ENCODE assay signal across 13 mouse cellular contexts in the genomic region with DNA sequence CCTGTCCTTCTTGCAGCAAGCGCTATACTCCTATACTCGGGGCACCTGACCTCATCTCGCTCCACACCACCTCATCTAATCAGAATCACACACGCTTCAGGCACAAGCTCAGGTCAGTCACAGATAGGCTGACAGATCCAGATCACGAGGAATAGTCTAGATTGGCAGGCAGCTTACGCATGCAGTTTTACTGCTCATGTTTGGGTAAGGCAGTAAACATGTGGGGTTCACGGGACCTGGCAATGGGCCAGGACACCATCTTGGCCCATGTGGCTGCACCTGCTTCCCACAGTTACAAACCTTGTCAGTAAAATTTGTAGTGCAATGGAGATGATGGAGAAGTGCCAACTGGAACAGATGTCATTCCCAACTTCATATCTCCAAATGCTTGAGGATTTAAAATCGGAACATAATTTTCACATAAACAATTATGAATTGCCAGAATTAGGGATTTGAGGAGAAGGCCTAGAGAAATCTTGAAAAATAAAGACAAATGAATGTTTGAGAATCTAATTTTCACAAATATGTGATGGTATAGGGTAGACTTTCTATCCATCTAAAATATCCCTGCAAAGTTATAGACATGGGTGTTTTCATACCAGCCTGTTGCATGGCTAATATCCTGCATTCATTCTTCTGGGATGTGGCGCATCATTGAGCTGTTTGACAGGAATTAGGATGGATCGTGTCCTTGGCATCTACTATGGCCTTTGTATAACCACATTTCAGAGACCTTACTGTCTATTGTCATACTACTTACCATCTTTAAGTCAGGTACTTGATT.
DNase-seq lines count a peak whose midpoint lies in the region; TF ChIP-seq lines count a peak whose summit lies in the region.
"Had no signal": no experiment of that assay in that cellular context is flagged by ENCODE, and none has a peak within 500 bp of the region (broad histone marks: within the 10 kb centered on the region; RNA-seq: fewer than 3 reads in every experiment).

No protein-coding gene starts in this region.

- no peaks in the 10 kb centered on the region for H3K9me3 ChIP-seq in CH12.LX (replicated peaks; ENCODE audit: low read length)

- in situ Hi-C loops in CH12.LX (cut with MboI; ENCODE audit: low pct_ligation_motif_present, low pct_unique_long_range_greater_than_20kb, low sequenced_read_pairs): no loop called here

- H3K4me3 ChIP-seq in CH12.LX (replicated peaks in 1 of 3; ENCODE audit: low read depth in 2 of 3, low read length in 2 of 3, poor library complexity in 1 of 3): no peak overlapping the region
- H3K4me3 ChIP-seq: neural tube, embryonic 12.5 days had no signal

- H3K9ac ChIP-seq in CH12.LX (ENCODE audit: insufficient read depth, low read depth): no peak overlapping the region
- H3K9ac ChIP-seq: lung, embryonic 14.5 days; neural tube, embryonic 12.5 days had no signal

- no peak for TF ChIP-seq POLR2A in CH12.LX (IDR thresholded peaks at IDR 0.05; ENCODE audit: low read depth, low read length)
- no peak for TF ChIP-seq POLR2A in brain, embryonic 14.5 days (IDR thresholded peaks at IDR 0.05; ENCODE audit: borderline replicate concordance, extremely low read depth, insufficient read depth, insufficient read length, poor library complexity, severe bottlenecking)

- no peak for TF ChIP-seq CTCF in CH12.LX (conservative IDR thresholded peaks at IDR 0.05 in 1 of 2, IDR thresholded peaks at IDR 0.05 in 1 of 2; ENCODE audit: low read depth in 2 of 2, low read length in 2 of 2)
- no peak for TF ChIP-seq CTCF in brain, embryonic 14.5 days (IDR thresholded peaks at IDR 0.05; ENCODE audit: borderline replicate concordance, extremely low read depth, insufficient read depth, insufficient read length)

- H3K79me2 ChIP-seq in CH12.LX (replicated peaks; ENCODE audit: control insufficient read depth, extremely low read depth, insufficient read depth, poor library complexity, severe bottlenecking): no peaks in the 10 kb centered on the region

- H3K4me1 ChIP-seq in CH12.LX (ENCODE audit: control insufficient read depth in 1 of 2, insufficient read depth in 2 of 2): no peaks in the 10 kb centered on the region
- H3K4me1 ChIP-seq: neural tube, embryonic 12.5 days had no signal

- no peak overlapping the region for H3K27ac ChIP-seq in CH12.LX (ENCODE audit: insufficient read depth, low read depth)
- H3K27ac ChIP-seq: neural tube, embryonic 12.5 days had no signal

- H3K36me3 ChIP-seq in CH12.LX (replicated peaks in 1 of 2; ENCODE audit: control insufficient read depth in 1 of 2, insufficient read depth in 1 of 2, low read length in 1 of 2): no peaks in the 10 kb centered on the region
- H3K36me3 ChIP-seq: neural tube, embryonic 12.5 days had no signal

- H3K27me3 ChIP-seq in CH12.LX (replicated peaks): no peaks in the 10 kb centered on the region
- H3K27me3 ChIP-seq: neural tube, embryonic 12.5 days; Patski had no signal

- dilution Hi-C loops in CH12.LX (cut with MboI; ENCODE audit: extremely low pct_ligation_motif_present, extremely low pct_unique_long_range_greater_than_20kb, low sequenced_read_pairs): no loop called here

- TF ChIP-seq RAD21 in CH12.LX (IDR thresholded peaks at IDR 0.05; ENCODE audit: low read depth, low read length): no peak

- intact Hi-C loops in left cerebral cortex, postnatal 10 days (cut with DNase I): no loop called here

- DNase-seq in CH12.LX (ENCODE audit: extremely low read depth): no peak
- peak; percentile 92 for DNase-seq in brain, embryonic 14.5 days (ENCODE audit: low read depth)
- peak; percentile 19 to 51 for DNase-seq in frontal cortex, postnatal 36 days (ENCODE audit: low spot score in 2 of 2)
- DNase-seq in left cerebral cortex, postnatal 10 days (ENCODE audit: extremely low spot score in 1 of 2, low spot score in 2 of 2): peak; percentile 29 to 40
- no peak for DNase-seq in spleen, postnatal 36 days (ENCODE audit: low spot score in 2 of 2)
- DNase-seq in urinary bladder, postnatal 10 days (ENCODE audit: low spot score): no peak
- DNase-seq in MN1 (ENCODE audit: low spot score): no peak
- no peak for DNase-seq in urinary bladder, postnatal 25 days (ENCODE audit: low spot score)
- DNase-seq: kidney, adult 11 months; lung, embryonic 14.5 days; thymus, adult 2 months had no signal

- TF ChIP-seq EP300 in CH12.LX (IDR thresholded peaks at IDR 0.05; ENCODE audit: low read length): no peak

- H3K4me2 ChIP-seq in CH12.LX (ENCODE audit: insufficient read depth, low read depth, poor library complexity, severe bottlenecking): peak overlapping the region; percentile 67
- H3K4me2 ChIP-seq: lung, embryonic 14.5 days; neural tube, embryonic 12.5 days had no signal

TF ChIP-seq in CH12.LX, 34 proteins besides CTCF, POLR2A, EP300 and RAD21:
- TF ChIP-seq CHD1 (IDR thresholded peaks at IDR 0.05; ENCODE audit: low read depth, low read length): no peak
- TF ChIP-seq ETS1 (conservative IDR thresholded peaks at IDR 0.05; ENCODE audit: low read depth, low read length): no peak
- TF ChIP-seq JUND (conservative IDR thresholded peaks at IDR 0.05; ENCODE audit: low read depth, low read length): no peak
- no peak for TF ChIP-seq UBTF (IDR thresholded peaks at IDR 0.05; ENCODE audit: low read depth, low read length)
- no peak for TF ChIP-seq USF2 (conservative IDR thresholded peaks at IDR 0.05; ENCODE audit: low read depth, low read length)
- no peak for TF ChIP-seq USF1 (IDR thresholded peaks at IDR 0.05; ENCODE audit: low read depth, low read length)
TF ChIP-seq in CH12.LX: peak in this region for 0.

Comparison
In these comparisons a context has a peak if more than half of its experiments do, and no peak if none do; other contexts are left out.
1. DNase-seq: peak in brain, embryonic 14.5 days (single experiment), frontal cortex, postnatal 36 days (2 of 2) and left cerebral cortex, postnatal 10 days (2 of 2); none in CH12.LX (single experiment), spleen, postnatal 36 days (0 of 2), urinary bladder, postnatal 10 days (single experiment), MN1 (single experiment) and urinary bladder, postnatal 25 days (single experiment).